Mouse (Mus musculus): ENCODE measurements at regions not wholly inside any gene's neighbourhood (a gene's known extent, or its start where the extent isn't known, plus 50 kb on each side); places are given as distances from the start of the nearest gene placed in this dataset.

- H3K27me3 ChIP-seq (ENCODE audit: control insufficient read depth, insufficient read depth, low read length), result no peaks in the 10 kb centered on the region
- ATAC-seq (ENCODE audit: insufficient read depth, low FRiP score), result no peak
- no peak overlapping the region for H3K4me3 ChIP-seq (replicated peaks; ENCODE audit: low read length)
- WGBS, result 74% methylated on average over 3 of the region's 3 CpGs
- H3K4me1 ChIP-seq (ENCODE audit: control insufficient read depth, insufficient read depth, low read length), result no peaks in the 10 kb centered on the region
- H3K4me2 ChIP-seq (ENCODE audit: low read depth, low read length), result no peak overlapping the region
- H3K27ac ChIP-seq (ENCODE audit: low read length), result no peak overlapping the region
- no peak overlapping the region for H3K9ac ChIP-seq (ENCODE audit: low read length)
- H3K36me3 ChIP-seq (ENCODE audit: control insufficient read depth, insufficient read depth, low read length), result no peaks in the 10 kb centered on the region
- no peaks in the 10 kb centered on the region for H3K9me3 ChIP-seq (replicated peaks; ENCODE audit: control insufficient read depth, low read length)
Observed at GRCm38 (mm10) chr15:54092386-54092785, 207.7 kb downstream of the Gm7489 start.

GRCm38 (mm10) chr15:54097498-54097897 lies 212.8 kb downstream of the Gm7489 start:
- no peaks in the 10 kb centered on the region for H3K27me3 ChIP-seq (ENCODE audit: control insufficient read depth, insufficient read depth, low read length)
- H3K36me3 ChIP-seq (ENCODE audit: control insufficient read depth, insufficient read depth, low read length), result no peaks in the 10 kb centered on the region
- H3K9ac ChIP-seq (ENCODE audit: low read length), result no peak overlapping the region
- WGBS, result 70% methylated on average over 2 of the region's 2 CpGs
- ATAC-seq (ENCODE audit: insufficient read depth, low FRiP score), result no peak
- no peaks in the 10 kb centered on the region for H3K9me3 ChIP-seq (replicated peaks; ENCODE audit: control insufficient read depth, low read length)
- no peak overlapping the region for H3K4me2 ChIP-seq (ENCODE audit: low read depth, low read length)
- no peaks in the 10 kb centered on the region for H3K4me1 ChIP-seq (ENCODE audit: control insufficient read depth, insufficient read depth, low read length)
- no peak overlapping the region for H3K4me3 ChIP-seq (replicated peaks; ENCODE audit: low read length)
- H3K27ac ChIP-seq (ENCODE audit: low read length), result no peak overlapping the region

- Histone ChIP-seq H3K27ac (ENCODE audit: low read length) (no peak overlapping the region), H3K36me3 (ENCODE audit: control insufficient read depth, insufficient read depth, low read length) (no peaks in the 10 kb centered on the region), H3K27me3 (ENCODE audit: control insufficient read depth, insufficient read depth, low read length) (no peaks in the 10 kb centered on the region), H3K4me1 (ENCODE audit: control insufficient read depth, insufficient read depth, low read length) (no peaks in the 10 kb centered on the region), H3K9ac (ENCODE audit: low read length) (no peak overlapping the region), H3K9me3 (replicated peaks; ENCODE audit: control insufficient read depth, low read length) (no peaks in the 10 kb centered on the region), H3K4me2 (ENCODE audit: low read depth, low read length) (no peak overlapping the region), H3K4me3 (replicated peaks; ENCODE audit: low read length) (no peak overlapping the region)
- WGBS, result 56% methylated on average over 2 of the region's 2 CpGs
- no peak for ATAC-seq (ENCODE audit: insufficient read depth, low FRiP score)
Observed at GRCm38 (mm10) chr15:54112406-54112805, 227.7 kb downstream of the Gm7489 start.

GRCm38 (mm10) chr15:54114096-54114512 lies 229.4 kb downstream of the Gm7489 start:
- Histone ChIP-seq H3K4me2 (ENCODE audit: low read depth, low read length) (no peak overlapping the region), H3K4me1 (ENCODE audit: control insufficient read depth, insufficient read depth, low read length) (no peaks in the 10 kb centered on the region), H3K9me3 (replicated peaks; ENCODE audit: control insufficient read depth, low read length) (no peaks in the 10 kb centered on the region), H3K9ac (ENCODE audit: low read length) (no peak overlapping the region), H3K4me3 (replicated peaks; ENCODE audit: low read length) (no peak overlapping the region), H3K27ac (ENCODE audit: low read length) (no peak overlapping the region), H3K27me3 (ENCODE audit: control insufficient read depth, insufficient read depth, low read length) (no peaks in the 10 kb centered on the region), H3K36me3 (ENCODE audit: control insufficient read depth, insufficient read depth, low read length) (no peaks in the 10 kb centered on the region)
- peak; percentile 80; the same call in 1 of the 2 replicates for ATAC-seq (ENCODE audit: insufficient read depth, low FRiP score)
- WGBS, result 49% methylated on average over 5 of the region's 5 CpGs

GRCm38 (mm10) chr15:54117967-54118538 lies 233.3 kb downstream of the Gm7489 start:
- ATAC-seq (ENCODE audit: insufficient read depth, low FRiP score), result no peak
- Histone ChIP-seq H3K4me3 (replicated peaks; ENCODE audit: low read length) (no peak overlapping the region), H3K9me3 (replicated peaks; ENCODE audit: control insufficient read depth, low read length) (no peaks in the 10 kb centered on the region), H3K4me2 (ENCODE audit: low read depth, low read length) (no peak overlapping the region), H3K4me1 (ENCODE audit: control insufficient read depth, insufficient read depth, low read length) (no peaks in the 10 kb centered on the region), H3K27me3 (ENCODE audit: control insufficient read depth, insufficient read depth, low read length) (no peaks in the 10 kb centered on the region), H3K9ac (ENCODE audit: low read length) (no peak overlapping the region), H3K27ac (ENCODE audit: low read length) (no peak overlapping the region), H3K36me3 (ENCODE audit: control insufficient read depth, insufficient read depth, low read length) (no peaks in the 10 kb centered on the region)
- WGBS, result 81% methylated on average over 5 of the region's 5 CpGs

GRCm38 (mm10) chr15:54120456-54120855 lies 235.8 kb downstream of the Gm7489 start:
- no peaks in the 10 kb centered on the region for H3K27me3 ChIP-seq (ENCODE audit: control insufficient read depth, insufficient read depth, low read length)
- H3K36me3 ChIP-seq (ENCODE audit: control insufficient read depth, insufficient read depth, low read length), result no peaks in the 10 kb centered on the region
- H3K4me3 ChIP-seq (replicated peaks; ENCODE audit: low read length), result no peak overlapping the region
- no peak overlapping the region for H3K27ac ChIP-seq (ENCODE audit: low read length)
- no peak overlapping the region for H3K4me2 ChIP-seq (ENCODE audit: low read depth, low read length)
- no peak for ATAC-seq (ENCODE audit: insufficient read depth, low FRiP score)
- H3K9ac ChIP-seq (ENCODE audit: low read length), result no peak overlapping the region
- 83% methylated on average over 3 of the region's 3 CpGs for WGBS
- no peaks in the 10 kb centered on the region for H3K9me3 ChIP-seq (replicated peaks; ENCODE audit: control insufficient read depth, low read length)
- H3K4me1 ChIP-seq (ENCODE audit: control insufficient read depth, insufficient read depth, low read length), result no peaks in the 10 kb centered on the region

GRCm38 (mm10) chr15:54164350-54164749 lies 279.6 kb downstream of the Gm7489 start:
- H3K9me3 ChIP-seq (replicated peaks; ENCODE audit: control insufficient read depth, low read length), result no peaks in the 10 kb centered on the region
- H3K4me1 ChIP-seq (ENCODE audit: control insufficient read depth, insufficient read depth, low read length), result no peaks in the 10 kb centered on the region
- H3K27me3 ChIP-seq (ENCODE audit: control insufficient read depth, insufficient read depth, low read length), result no peaks in the 10 kb centered on the region
- peak; percentile 58; the same call in 1 of the 2 replicates for ATAC-seq (ENCODE audit: insufficient read depth, low FRiP score)
- H3K27ac ChIP-seq (ENCODE audit: low read length), result no peak overlapping the region
- no peak overlapping the region for H3K4me2 ChIP-seq (ENCODE audit: low read depth, low read length)
- H3K36me3 ChIP-seq (ENCODE audit: control insufficient read depth, insufficient read depth, low read length), result no peaks in the 10 kb centered on the region
- H3K4me3 ChIP-seq (replicated peaks; ENCODE audit: low read length), result no peak overlapping the region
- WGBS, result 39% methylated on average over 1 of the region's 1 CpGs
- no peak overlapping the region for H3K9ac ChIP-seq (ENCODE audit: low read length)

- no peaks in the 10 kb centered on the region for H3K27me3 ChIP-seq (ENCODE audit: control insufficient read depth, insufficient read depth, low read length)
- H3K4me1 ChIP-seq (ENCODE audit: control insufficient read depth, insufficient read depth, low read length), result no peaks in the 10 kb centered on the region
- H3K9me3 ChIP-seq (replicated peaks; ENCODE audit: control insufficient read depth, low read length), result no peaks in the 10 kb centered on the region
- WGBS, result 77% methylated on average over 3 of the region's 3 CpGs
- no peak overlapping the region for H3K9ac ChIP-seq (ENCODE audit: low read length)
- no peak overlapping the region for H3K4me2 ChIP-seq (ENCODE audit: low read depth, low read length)
- ATAC-seq (ENCODE audit: insufficient read depth, low FRiP score), result no peak
- no peak overlapping the region for H3K4me3 ChIP-seq (replicated peaks; ENCODE audit: low read length)
- H3K27ac ChIP-seq (ENCODE audit: low read length), result no peak overlapping the region
- H3K36me3 ChIP-seq (ENCODE audit: control insufficient read depth, insufficient read depth, low read length), result no peaks in the 10 kb centered on the region
Observed at GRCm38 (mm10) chr15:54167842-54168361, 283.2 kb downstream of the Gm7489 start.

GRCm38 (mm10) chr15:54177221-54177620 lies 292.5 kb downstream of the Gm7489 start:
- Histone ChIP-seq H3K27ac (ENCODE audit: low read length) (no peak overlapping the region), H3K9me3 (replicated peaks; ENCODE audit: control insufficient read depth, low read length) (no peaks in the 10 kb centered on the region), H3K27me3 (ENCODE audit: control insufficient read depth, insufficient read depth, low read length) (no peaks in the 10 kb centered on the region), H3K4me1 (ENCODE audit: control insufficient read depth, insufficient read depth, low read length) (no peaks in the 10 kb centered on the region), H3K4me3 (replicated peaks; ENCODE audit: low read length) (no peak overlapping the region), H3K9ac (ENCODE audit: low read length) (no peak overlapping the region), H3K36me3 (ENCODE audit: control insufficient read depth, insufficient read depth, low read length) (no peaks in the 10 kb centered on the region), H3K4me2 (ENCODE audit: low read depth, low read length) (no peak overlapping the region)
- no peak for ATAC-seq (ENCODE audit: insufficient read depth, low FRiP score)
- 60% methylated on average over 2 of the region's 2 CpGs for WGBS

All from stomach, embryonic 16.5 days (tissue).